In the genomic region with DNA sequence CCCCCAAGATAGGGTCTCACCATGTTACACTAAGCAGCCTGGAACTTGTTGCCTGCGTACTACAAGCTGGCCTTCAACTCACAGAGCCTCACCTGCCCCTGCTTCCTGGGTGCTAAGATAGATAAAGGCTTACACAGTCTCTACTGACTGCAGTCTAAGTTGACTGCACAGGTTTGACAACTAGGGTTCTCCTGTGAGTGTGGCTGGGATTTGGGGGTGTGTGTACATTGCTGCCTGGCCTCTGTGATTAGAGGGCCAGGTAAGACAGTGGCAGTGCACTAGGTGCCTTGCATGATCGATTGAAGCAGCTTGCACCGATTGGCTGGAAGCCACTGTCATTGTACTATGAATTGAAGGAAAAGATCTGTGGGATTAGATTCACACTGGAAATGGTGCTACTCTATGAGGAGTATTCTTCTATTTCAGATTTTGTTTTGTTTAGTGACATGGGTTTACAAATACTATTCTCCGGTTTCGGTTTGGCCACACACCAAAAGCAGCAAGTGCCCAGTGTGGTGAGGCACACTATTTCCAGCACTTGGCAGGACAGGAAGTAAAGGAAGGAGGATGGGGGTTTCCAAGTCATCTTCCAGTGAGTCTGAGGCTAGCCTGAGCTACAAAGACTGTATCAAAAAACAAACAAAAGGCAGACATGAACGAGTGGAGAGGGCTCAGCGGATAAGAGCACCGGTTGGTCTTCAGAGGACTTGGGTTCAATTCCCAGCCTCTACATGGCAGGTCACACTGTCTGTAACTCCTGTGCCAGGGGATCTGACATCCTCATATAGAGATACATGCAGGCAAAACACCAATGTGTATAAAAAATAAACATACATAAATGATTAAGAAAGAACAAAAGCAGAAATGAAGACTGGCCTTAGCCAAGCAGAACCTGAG, we compare ENCODE assay signal across 8 mouse cellular contexts. TPM values are rescaled to one million over a fixed set of nuclear protein-coding genes. Genes with fewer than 3 reads are reported as not detected.
DNase-seq lines count a peak whose midpoint lies in the region; ATAC-seq lines count a peak whose summit lies in the region.

No protein-coding gene starts in this region.

- no peaks in the 10 kb centered on the region for H3K27me3 ChIP-seq in heart, embryonic 15.5 days
- H3K27me3 ChIP-seq in hindbrain, embryonic 14.5 days (ENCODE audit: control insufficient read depth, insufficient read depth, low read length), result no peaks in the 10 kb centered on the region

- peak overlapping the region; percentile 50 for H3K27ac ChIP-seq in heart, embryonic 15.5 days
- peak overlapping the region; percentile 80 for H3K27ac ChIP-seq in brown adipose tissue, adult 24 weeks (replicated peaks; ENCODE audit: low read depth, low read length)
- H3K27ac ChIP-seq in hindbrain, embryonic 14.5 days, result peak overlapping the region; percentile 78

- no peak for ATAC-seq in heart, embryonic 15.5 days (replicated peaks; ENCODE audit: insufficient number of reproducible peaks, insufficient read depth, low FRiP score, low read depth)
- peak; percentile 39 for ATAC-seq in hindbrain, embryonic 14.5 days (ENCODE audit: low FRiP score)

- DNase-seq in heart, postnatal 14 days, result no peak
- DNase-seq in hindbrain, embryonic 14.5 days (ENCODE audit: low spot score), result no peak
- DNase-seq in lung, postnatal 10 days, result peak; percentile 79
- no peak for DNase-seq in right cerebral cortex, adult 18-20 months
- DNase-seq in layer of hippocampus, postnatal 25 days (ENCODE audit: extremely low spot score in 1 of 2, low spot score in 1 of 2), result no peak
- no peak for DNase-seq in layer of hippocampus, adult 9-11 months

- H3K4me1 ChIP-seq in heart, embryonic 15.5 days (replicated peaks), result peaks cover 55% of the 10 kb centered on the region
- H3K4me1 ChIP-seq in brown adipose tissue, adult 24 weeks (ENCODE audit: control insufficient read depth, insufficient read depth, insufficient read length, low read length), result peaks cover 50% of the 10 kb centered on the region
- H3K4me1 ChIP-seq in hindbrain, embryonic 14.5 days (replicated peaks; ENCODE audit: control insufficient read depth, insufficient read depth, low read length), result peaks cover 42% of the 10 kb centered on the region

- intact Hi-C loops in heart, postnatal 14 days (cut with DNase I), result no loop called here

- H3K9me3 ChIP-seq in heart, embryonic 15.5 days (replicated peaks), result no peaks in the 10 kb centered on the region
- no peaks in the 10 kb centered on the region for H3K9me3 ChIP-seq in hindbrain, embryonic 14.5 days (ENCODE audit: control insufficient read depth, low read length)

- no peaks in the 10 kb centered on the region for H3K36me3 ChIP-seq in heart, embryonic 15.5 days
- H3K36me3 ChIP-seq in hindbrain, embryonic 14.5 days (replicated peaks; ENCODE audit: control insufficient read depth, insufficient read depth), result no peaks in the 10 kb centered on the region

- 47% methylated on average over 8 of the region's 8 CpGs for WGBS in heart, embryonic 15.5 days
- 61% methylated on average over 8 of the region's 8 CpGs for WGBS in hindbrain, embryonic 14.5 days

- H3K9ac ChIP-seq in heart, embryonic 15.5 days, result peak overlapping the region; percentile 35; the same call in 1 of the 2 replicates
- peak overlapping the region; percentile 85 for H3K9ac ChIP-seq in hindbrain, embryonic 14.5 days

- H3K4me2 ChIP-seq in heart, embryonic 15.5 days, result peak overlapping the region; percentile 84
- H3K4me2 ChIP-seq in hindbrain, embryonic 14.5 days (replicated peaks), result peak overlapping the region; percentile 60

- peak overlapping the region; percentile 79 for H3K4me3 ChIP-seq in heart, embryonic 15.5 days
- peak overlapping the region; percentile 43 for H3K4me3 ChIP-seq in brown adipose tissue, adult 24 weeks (ENCODE audit: insufficient read depth, low read depth, low read length)
- H3K4me3 ChIP-seq in hindbrain, embryonic 14.5 days (replicated peaks; ENCODE audit: low read length), result peak overlapping the region; percentile 71

RNA-seq across cellular contexts. Expression of a gene that starts 7.9 kb away (rescaled TPM):
- 258 and 293 TPM in 2 replicates for polyA plus RNA-seq in heart, embryonic 15.5 days (2015; fragmentation: Nextera tagmentation; extraction: Ambion mirVana)
- total RNA-seq in heart, postnatal 14 days (2021), result 100 to 1,000 TPM; 265 to 267 TPM
- 52.7 and 66.3 TPM in 2 replicates for polyA plus RNA-seq in brown adipose tissue, adult 24 weeks (2012; ENCODE audit: insufficient read depth, insufficient read length, missing spikeins)
- polyA plus RNA-seq in hindbrain, embryonic 14.5 days (2014; fragmentation: Nextera tagmentation; extraction: Ambion mirVana), result 280 and 287 TPM in 2 replicates
- total RNA-seq in layer of hippocampus, postnatal 25 days (2021), result 100 to 1,000 TPM; 199 to 217 TPM

RNA-seq across cellular contexts. Expression of a gene that starts 46.3 kb away (rescaled TPM):
- 90.2 and 98.2 TPM in 2 replicates for polyA plus RNA-seq in heart, embryonic 15.5 days (2015; fragmentation: Nextera tagmentation; extraction: Ambion mirVana)
- total RNA-seq in heart, postnatal 14 days (2021), result 10 to 100 TPM; 39.1 to 40.7 TPM
- 72.4 and 81.8 TPM in 2 replicates for polyA plus RNA-seq in brown adipose tissue, adult 24 weeks (2012; ENCODE audit: insufficient read depth, insufficient read length, missing spikeins)
- 4.0 and 4.7 TPM in 2 replicates for polyA plus RNA-seq in hindbrain, embryonic 14.5 days (2014; fragmentation: Nextera tagmentation; extraction: Ambion mirVana)
- total RNA-seq in layer of hippocampus, postnatal 25 days (2021), result 1 to 10 TPM; 2.8 to 2.9 TPM

Comparison
In these comparisons a context has a peak if more than half of its experiments do, and no peak if none do; other contexts are left out.
1. RNA of a gene that starts 46.3 kb away (polyA plus RNA-seq): 90.2 to 98.2 TPM in heart, embryonic 15.5 days and 72.4 to 81.8 TPM in brown adipose tissue, adult 24 weeks; 4.0 to 4.7 TPM in hindbrain, embryonic 14.5 days; every median in the first group is over 10 times any median in the second.
2. Peak in every context shown above with its lines, with median percentiles within 50 percentile points of each other: H3K27ac ChIP-seq and H3K4me3 ChIP-seq.